Mouse (Mus musculus): ENCODE measurements around the gene Lbp. TPM values are rescaled to one million over a fixed set of nuclear protein-coding genes. Genes with fewer than 3 reads are reported as not detected.

Lbp gene
- total and polyA plus RNA-seq, 2 experiments: 66.8 to 164 TPM

GRCm38 (mm10) chr2:158270017-158270416 is 36.3 kb upstream of the Lbp start:
- Histone ChIP-seq H3K9ac (ENCODE audit: low read depth, low read length) (no peak overlapping the region), H3K4me1 (ENCODE audit: control insufficient read depth, insufficient read depth, low read length) (no peaks in the 10 kb centered on the region), H3K36me3 (ENCODE audit: control insufficient read depth, insufficient read depth, low read length) (no peaks in the 10 kb centered on the region), H3K79me2 (ENCODE audit: control insufficient read depth, insufficient read depth, low read length) (no peaks in the 10 kb centered on the region), H3K27me3 (ENCODE audit: control insufficient read depth, insufficient read depth, low read length) (no peaks in the 10 kb centered on the region), H3K27ac (replicated peaks; ENCODE audit: insufficient read depth, low read depth, low read length) (no peak overlapping the region), H3K4me3 (ENCODE audit: insufficient read depth, low read depth, low read length) (no peak overlapping the region)
- no peak for DNase-seq (ENCODE audit: extremely low read depth, low read depth, low spot score)
- 87% methylated on average over 8 of the region's 8 CpGs for WGBS
- no peak for TF ChIP-seq POLR2A (IDR thresholded peaks at IDR 0.05; ENCODE audit: extremely low read depth, insufficient read depth, low read length)
- no peak for TF ChIP-seq CTCF (IDR thresholded peaks at IDR 0.05; ENCODE audit: low read depth, low read length)

- H3K9ac ChIP-seq (ENCODE audit: low read depth, low read length): no peak overlapping the region
- no peaks in the 10 kb centered on the region for H3K36me3 ChIP-seq (ENCODE audit: control insufficient read depth, insufficient read depth, low read length)
- no peaks in the 10 kb centered on the region for H3K4me1 ChIP-seq (ENCODE audit: control insufficient read depth, insufficient read depth, low read length)
- TF ChIP-seq CTCF (IDR thresholded peaks at IDR 0.05; ENCODE audit: low read depth, low read length) (no peak), POLR2A (IDR thresholded peaks at IDR 0.05; ENCODE audit: extremely low read depth, insufficient read depth, low read length) (no peak)
- no peaks in the 10 kb centered on the region for H3K27me3 ChIP-seq (ENCODE audit: control insufficient read depth, insufficient read depth, low read length)
- no peaks in the 10 kb centered on the region for H3K79me2 ChIP-seq (ENCODE audit: control insufficient read depth, insufficient read depth, low read length)
- no peak overlapping the region for H3K27ac ChIP-seq (replicated peaks; ENCODE audit: insufficient read depth, low read depth, low read length)
- 43% methylated on average over 2 of the region's 2 CpGs for WGBS
- no peak for DNase-seq (ENCODE audit: extremely low read depth, low read depth, low spot score)
- no peak overlapping the region for H3K4me3 ChIP-seq (ENCODE audit: insufficient read depth, low read depth, low read length)
Measured at GRCm38 (mm10) chr2:158273646-158274045, 32.6 kb upstream of the Lbp start.

GRCm38 (mm10) chr2:158275349-158275748 is 30.9 kb upstream of the Lbp start:
- no peak overlapping the region for H3K4me3 ChIP-seq (ENCODE audit: insufficient read depth, low read depth, low read length)
- WGBS: 87% methylated on average over 3 of the region's 3 CpGs
- no peaks in the 10 kb centered on the region for H3K27me3 ChIP-seq (ENCODE audit: control insufficient read depth, insufficient read depth, low read length)
- H3K27ac ChIP-seq (replicated peaks; ENCODE audit: insufficient read depth, low read depth, low read length): no peak overlapping the region
- peak; percentile 39; the same call in 1 of the 2 replicates for TF ChIP-seq CTCF (IDR thresholded peaks at IDR 0.05; ENCODE audit: low read depth, low read length)
- no peak for TF ChIP-seq POLR2A (IDR thresholded peaks at IDR 0.05; ENCODE audit: extremely low read depth, insufficient read depth, low read length)
- DNase-seq (ENCODE audit: extremely low read depth, low read depth, low spot score): peak; percentile 24
- no peaks in the 10 kb centered on the region for H3K79me2 ChIP-seq (ENCODE audit: control insufficient read depth, insufficient read depth, low read length)
- H3K9ac ChIP-seq (ENCODE audit: low read depth, low read length): no peak overlapping the region
- no peaks in the 10 kb centered on the region for H3K4me1 ChIP-seq (ENCODE audit: control insufficient read depth, insufficient read depth, low read length)
- H3K36me3 ChIP-seq (ENCODE audit: control insufficient read depth, insufficient read depth, low read length): no peaks in the 10 kb centered on the region

GRCm38 (mm10) chr2:158275811-158276210 is 30.5 kb upstream of the Lbp start:
- Histone ChIP-seq H3K79me2 (ENCODE audit: control insufficient read depth, insufficient read depth, low read length) (no peaks in the 10 kb centered on the region), H3K27me3 (ENCODE audit: control insufficient read depth, insufficient read depth, low read length) (no peaks in the 10 kb centered on the region), H3K4me1 (ENCODE audit: control insufficient read depth, insufficient read depth, low read length) (no peaks in the 10 kb centered on the region), H3K27ac (replicated peaks; ENCODE audit: insufficient read depth, low read depth, low read length) (no peak overlapping the region), H3K4me3 (ENCODE audit: insufficient read depth, low read depth, low read length) (no peak overlapping the region), H3K9ac (ENCODE audit: low read depth, low read length) (no peak overlapping the region), H3K36me3 (ENCODE audit: control insufficient read depth, insufficient read depth, low read length) (no peaks in the 10 kb centered on the region)
- TF ChIP-seq POLR2A (IDR thresholded peaks at IDR 0.05; ENCODE audit: extremely low read depth, insufficient read depth, low read length) (no peak), CTCF (IDR thresholded peaks at IDR 0.05; ENCODE audit: low read depth, low read length) (no peak)
- WGBS: 87% methylated on average over 4 of the region's 4 CpGs
- DNase-seq (ENCODE audit: extremely low read depth, low read depth, low spot score): no peak

- DNase-seq (ENCODE audit: extremely low read depth, low read depth, low spot score): no peak
Measured at GRCm38 (mm10) chr2:158276451-158276850, 29.8 kb upstream of the Lbp start.

GRCm38 (mm10) chr2:158276878-158277277 is 29.4 kb upstream of the Lbp start:
- H3K9ac ChIP-seq (ENCODE audit: low read depth, low read length): no peak overlapping the region
- H3K4me1 ChIP-seq (ENCODE audit: control insufficient read depth, insufficient read depth, low read length): no peaks in the 10 kb centered on the region
- TF ChIP-seq CTCF (IDR thresholded peaks at IDR 0.05; ENCODE audit: low read depth, low read length) (no peak), POLR2A (IDR thresholded peaks at IDR 0.05; ENCODE audit: extremely low read depth, insufficient read depth, low read length) (no peak)
- 81% methylated on average over 4 of the region's 4 CpGs for WGBS
- H3K27ac ChIP-seq (replicated peaks; ENCODE audit: insufficient read depth, low read depth, low read length): no peak overlapping the region
- no peaks in the 10 kb centered on the region for H3K36me3 ChIP-seq (ENCODE audit: control insufficient read depth, insufficient read depth, low read length)
- no peak for DNase-seq (ENCODE audit: extremely low read depth, low read depth, low spot score)
- H3K4me3 ChIP-seq (ENCODE audit: insufficient read depth, low read depth, low read length): no peak overlapping the region
- H3K27me3 ChIP-seq (ENCODE audit: control insufficient read depth, insufficient read depth, low read length): no peaks in the 10 kb centered on the region
- no peaks in the 10 kb centered on the region for H3K79me2 ChIP-seq (ENCODE audit: control insufficient read depth, insufficient read depth, low read length)

More at GRCm38 (mm10) chr2:158276451-158276850, 29.8 kb upstream of the Lbp start:
- no peak overlapping the region for H3K4me3 ChIP-seq (ENCODE audit: insufficient read depth, low read depth, low read length)
- H3K9ac ChIP-seq (ENCODE audit: low read depth, low read length): no peak overlapping the region
- TF ChIP-seq POLR2A (IDR thresholded peaks at IDR 0.05; ENCODE audit: extremely low read depth, insufficient read depth, low read length): no peak
- no peak overlapping the region for H3K27ac ChIP-seq (replicated peaks; ENCODE audit: insufficient read depth, low read depth, low read length)
- no peaks in the 10 kb centered on the region for H3K27me3 ChIP-seq (ENCODE audit: control insufficient read depth, insufficient read depth, low read length)
- H3K79me2 ChIP-seq (ENCODE audit: control insufficient read depth, insufficient read depth, low read length): no peaks in the 10 kb centered on the region
- H3K4me1 ChIP-seq (ENCODE audit: control insufficient read depth, insufficient read depth, low read length): no peaks in the 10 kb centered on the region
- no peaks in the 10 kb centered on the region for H3K36me3 ChIP-seq (ENCODE audit: control insufficient read depth, insufficient read depth, low read length)
- WGBS: 92% methylated on average over 6 of the region's 6 CpGs
